8 mouse cellular contexts compared by ENCODE assay signal in genomic region chr17:29552162-29552732, GRCm38 (mm10). TPM values are rescaled to one million over a fixed set of nuclear protein-coding genes. Genes with fewer than 3 reads are reported as not detected.
DNase-seq lines count a peak whose midpoint lies in the region; ATAC-seq lines count a peak whose summit lies in the region.

Tmem217 (minus strand) TSS chr17:29552385.

- no peak for DNase-seq in hindbrain, embryonic 11.5 days (ENCODE audit: low spot score)
- DNase-seq in CD4-positive helper T cell, adult 2 months (ENCODE audit: low read depth, low spot score): peak; percentile 80
- DNase-seq in yolk sac, embryonic 10.5 days (ENCODE audit: low spot score): no peak
- DNase-seq in forebrain, embryonic 11.5 days (ENCODE audit: low spot score): no peak

- no peak for ATAC-seq in hindbrain, embryonic 13.5 days (ENCODE audit: low FRiP score)
- no peak for ATAC-seq in hindbrain, embryonic 11.5 days (ENCODE audit: low FRiP score)
- ATAC-seq in embryonic facial prominence, embryonic 12.5 days (ENCODE audit: insufficient number of reproducible peaks, insufficient read depth, low FRiP score, low TSS enrichment): no peak
- ATAC-seq in midbrain, embryonic 15.5 days (replicated peaks): no peak
- ATAC-seq in forebrain, embryonic 11.5 days (replicated peaks; ENCODE audit: low FRiP score): no peak
- ATAC-seq in kidney, embryonic 14.5 days (ENCODE audit: low FRiP score, low TSS enrichment): no peak

- 0 out of 2 replicates have a peak, but pooled peaks cover 6% of the 10 kb centered on the region for H3K36me3 ChIP-seq in hindbrain, embryonic 13.5 days
- H3K36me3 ChIP-seq in hindbrain, embryonic 11.5 days (ENCODE audit: control insufficient read depth, insufficient read depth, low read length): no peaks in the 10 kb centered on the region
- H3K36me3 ChIP-seq in embryonic facial prominence, embryonic 12.5 days: no peaks in the 10 kb centered on the region
- H3K36me3 ChIP-seq in midbrain, embryonic 15.5 days (replicated peaks): no peaks in the 10 kb centered on the region
- H3K36me3 ChIP-seq in forebrain, embryonic 11.5 days (ENCODE audit: control insufficient read depth, insufficient read depth, low read length): no peaks in the 10 kb centered on the region
- H3K36me3 ChIP-seq in kidney, embryonic 14.5 days (ENCODE audit: control insufficient read depth, insufficient read depth, low read length): no peaks in the 10 kb centered on the region

- no peaks in the 10 kb centered on the region for H3K9me3 ChIP-seq in hindbrain, embryonic 13.5 days
- no peaks in the 10 kb centered on the region for H3K9me3 ChIP-seq in hindbrain, embryonic 11.5 days (ENCODE audit: control insufficient read depth, low read length)
- H3K9me3 ChIP-seq in embryonic facial prominence, embryonic 12.5 days: no peaks in the 10 kb centered on the region
- no peaks in the 10 kb centered on the region for H3K9me3 ChIP-seq in midbrain, embryonic 15.5 days
- H3K9me3 ChIP-seq in forebrain, embryonic 11.5 days (ENCODE audit: control insufficient read depth, low read length): no peaks in the 10 kb centered on the region
- no peaks in the 10 kb centered on the region for H3K9me3 ChIP-seq in kidney, embryonic 14.5 days (ENCODE audit: control insufficient read depth, low read length)

- H3K9ac ChIP-seq in hindbrain, embryonic 13.5 days: 0 out of 2 replicates have a peak within 1 kb of the TSS, but pooled peaks have one; percentile 93
- no peak within 1 kb of the TSS for H3K9ac ChIP-seq in hindbrain, embryonic 11.5 days (ENCODE audit: low read depth, low read length)
- H3K9ac ChIP-seq in embryonic facial prominence, embryonic 12.5 days: 0 out of 2 replicates have a peak within 1 kb of the TSS, but pooled peaks have one; percentile 17
- H3K9ac ChIP-seq in midbrain, embryonic 15.5 days: no peak within 1 kb of the TSS; the same call in 1 of the 2 replicates
- no peak within 1 kb of the TSS for H3K9ac ChIP-seq in forebrain, embryonic 11.5 days (ENCODE audit: low read length)
- no peak within 1 kb of the TSS for H3K9ac ChIP-seq in kidney, embryonic 14.5 days (ENCODE audit: low read depth, low read length)

- H3K4me3 ChIP-seq in hindbrain, embryonic 13.5 days: peak within 1 kb of the TSS; percentile 95; the same call in 1 of the 2 replicates
- no peak within 1 kb of the TSS for H3K4me3 ChIP-seq in hindbrain, embryonic 11.5 days (ENCODE audit: low read depth, low read length)
- no peak within 1 kb of the TSS for H3K4me3 ChIP-seq in embryonic facial prominence, embryonic 12.5 days
- no peak within 1 kb of the TSS for H3K4me3 ChIP-seq in midbrain, embryonic 15.5 days
- H3K4me3 ChIP-seq in forebrain, embryonic 11.5 days (ENCODE audit: low read depth, low read length): no peak within 1 kb of the TSS
- H3K4me3 ChIP-seq in kidney, embryonic 14.5 days (ENCODE audit: low read length): no peak within 1 kb of the TSS

- peak within 1 kb of the TSS; percentile 99; the same call in 1 of the 2 replicates for H3K4me2 ChIP-seq in hindbrain, embryonic 13.5 days
- no peak within 1 kb of the TSS for H3K4me2 ChIP-seq in hindbrain, embryonic 11.5 days (replicated peaks; ENCODE audit: low read depth, low read length)
- H3K4me2 ChIP-seq in embryonic facial prominence, embryonic 12.5 days (replicated peaks): peak within 1 kb of the TSS; percentile 96; the same call in 1 of the 2 replicates
- peak within 1 kb of the TSS; percentile 79; the same call in 1 of the 2 replicates for H3K4me2 ChIP-seq in midbrain, embryonic 15.5 days
- H3K4me2 ChIP-seq in forebrain, embryonic 11.5 days (ENCODE audit: low read depth, low read length, severe bottlenecking): no peak within 1 kb of the TSS
- no peak within 1 kb of the TSS; the same call in 1 of the 2 replicates for H3K4me2 ChIP-seq in kidney, embryonic 14.5 days (replicated peaks; ENCODE audit: low read depth, low read length)

- 92% methylated on average over 5 of the region's 5 CpGs for WGBS in hindbrain, embryonic 13.5 days
- WGBS in hindbrain, embryonic 11.5 days: 94% methylated on average over 5 of the region's 5 CpGs
- WGBS in embryonic facial prominence, embryonic 12.5 days: 90% methylated on average over 5 of the region's 5 CpGs
- WGBS in midbrain, embryonic 15.5 days: 95% methylated on average over 5 of the region's 5 CpGs
- 90% methylated on average over 5 of the region's 5 CpGs for WGBS in forebrain, embryonic 11.5 days
- 83% methylated on average over 5 of the region's 5 CpGs for WGBS in kidney, embryonic 14.5 days

- no peak within 1 kb of the TSS for H3K27ac ChIP-seq in hindbrain, embryonic 13.5 days
- no peak within 1 kb of the TSS for H3K27ac ChIP-seq in hindbrain, embryonic 11.5 days (ENCODE audit: low read depth, low read length)
- no peak within 1 kb of the TSS for H3K27ac ChIP-seq in embryonic facial prominence, embryonic 12.5 days
- H3K27ac ChIP-seq in midbrain, embryonic 15.5 days: no peak within 1 kb of the TSS
- no peak within 1 kb of the TSS for H3K27ac ChIP-seq in forebrain, embryonic 11.5 days (ENCODE audit: low read depth, low read length)
- no peak within 1 kb of the TSS for H3K27ac ChIP-seq in kidney, embryonic 14.5 days (ENCODE audit: low read depth, low read length)

- H3K27me3 ChIP-seq in hindbrain, embryonic 13.5 days: no peaks in the 10 kb centered on the region
- no peaks in the 10 kb centered on the region for H3K27me3 ChIP-seq in hindbrain, embryonic 11.5 days (ENCODE audit: control insufficient read depth, insufficient read depth, low read length)
- no peaks in the 10 kb centered on the region for H3K27me3 ChIP-seq in embryonic facial prominence, embryonic 12.5 days
- no peaks in the 10 kb centered on the region for H3K27me3 ChIP-seq in midbrain, embryonic 15.5 days (replicated peaks)
- H3K27me3 ChIP-seq in forebrain, embryonic 11.5 days (ENCODE audit: control insufficient read depth, insufficient read depth, low read length): no peaks in the 10 kb centered on the region
- H3K27me3 ChIP-seq in kidney, embryonic 14.5 days (ENCODE audit: control insufficient read depth, insufficient read depth, low read length): no peaks in the 10 kb centered on the region

- peaks cover 21% of the 10 kb centered on the region for H3K4me1 ChIP-seq in hindbrain, embryonic 13.5 days (replicated peaks)
- no peaks in the 10 kb centered on the region; the same call in 1 of the 2 replicates for H3K4me1 ChIP-seq in hindbrain, embryonic 11.5 days (replicated peaks; ENCODE audit: control insufficient read depth, insufficient read depth, low read length)
- H3K4me1 ChIP-seq in embryonic facial prominence, embryonic 12.5 days: peaks cover 13% of the 10 kb centered on the region
- peaks cover 16% of the 10 kb centered on the region for H3K4me1 ChIP-seq in midbrain, embryonic 15.5 days
- peaks cover 4% of the 10 kb centered on the region; the same call in 1 of the 2 replicates for H3K4me1 ChIP-seq in forebrain, embryonic 11.5 days (replicated peaks; ENCODE audit: control insufficient read depth, insufficient read depth, low read length)
- peaks cover 20% of the 10 kb centered on the region; the same call in 1 of the 2 replicates for H3K4me1 ChIP-seq in kidney, embryonic 14.5 days (ENCODE audit: control insufficient read depth, insufficient read depth, low read length)

RNA-seq across cellular contexts. Expression of gene Tmem217, which starts in this region (rescaled TPM):
- 1.6 and 1.8 TPM in 2 replicates for polyA plus RNA-seq in hindbrain, embryonic 13.5 days (2015; fragmentation: Nextera tagmentation; extraction: Ambion mirVana)
- 0.50 and 0.60 TPM in 2 replicates for polyA plus RNA-seq in hindbrain, embryonic 11.5 days (2014; fragmentation: Nextera tagmentation; extraction: Ambion mirVana)
- polyA plus RNA-seq in embryonic facial prominence, embryonic 12.5 days (2016; fragmentation: Nextera tagmentation; extraction: Ambion mirVana): 1.8 and 2.4 TPM in 2 replicates
- polyA plus RNA-seq in midbrain, embryonic 15.5 days (2015; fragmentation: Nextera tagmentation; extraction: Ambion mirVana): 1.5 and 1.7 TPM in 2 replicates
- polyA plus RNA-seq in forebrain, embryonic 11.5 days (2014; fragmentation: Nextera tagmentation; extraction: Ambion mirVana): 0.55 and 0.71 TPM in 2 replicates
- polyA plus RNA-seq in kidney, embryonic 14.5 days (2014; fragmentation: Nextera tagmentation; extraction: Ambion mirVana): 0.42 and 0.76 TPM in 2 replicates

Comparison
In these comparisons a context has a peak if more than half of its experiments do, and no peak if none do; other contexts are left out.
1. H3K4me2 ChIP-seq: peak in hindbrain, embryonic 13.5 days (single experiment), embryonic facial prominence, embryonic 12.5 days (single experiment) and midbrain, embryonic 15.5 days (single experiment); none in hindbrain, embryonic 11.5 days (single experiment), forebrain, embryonic 11.5 days (single experiment) and kidney, embryonic 14.5 days (single experiment).
2. H3K9ac ChIP-seq: peak in hindbrain, embryonic 13.5 days (single experiment) and embryonic facial prominence, embryonic 12.5 days (single experiment); none in hindbrain, embryonic 11.5 days (single experiment), midbrain, embryonic 15.5 days (single experiment), forebrain, embryonic 11.5 days (single experiment) and kidney, embryonic 14.5 days (single experiment).